Mouse (Mus musculus) Muller cell, postnatal 12 days (primary cell): ENCODE measurements around the gene Atrnl1.
"Not testable (repeated sequence)": the region's sequence is repeated elsewhere in the genome, so short reads cannot be mapped to it uniquely, and the experiment has no call there.

Experiments
- DNase-seq: peaks from one replicate; pipeline ENCODE4 v3.0.0-alpha.2; 2015; ENCODE audit errors: inconsistent ontology term

The Atrnl1 gene

DNA sequence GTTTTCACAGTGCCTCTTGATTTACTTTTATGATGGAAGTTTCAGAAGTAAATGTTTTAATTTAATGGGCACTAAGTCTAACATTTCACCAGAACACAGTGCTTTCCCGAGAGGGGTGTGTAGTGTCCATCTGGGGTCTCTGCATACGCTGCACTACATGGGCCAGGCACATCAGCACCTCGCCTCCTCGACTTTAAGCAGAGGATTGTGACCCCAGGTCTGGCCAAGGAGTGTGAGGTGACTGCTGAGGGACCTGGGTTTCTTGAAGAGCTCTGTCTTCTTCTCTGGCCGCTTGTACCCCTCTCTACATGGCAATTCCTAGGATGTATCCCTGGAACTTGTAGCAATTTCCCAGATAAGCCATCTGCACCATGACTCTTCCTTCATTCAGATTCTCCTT lies 422.4 kb downstream of the Atrnl1 start:
- no peak for DNase-seq

DNA sequence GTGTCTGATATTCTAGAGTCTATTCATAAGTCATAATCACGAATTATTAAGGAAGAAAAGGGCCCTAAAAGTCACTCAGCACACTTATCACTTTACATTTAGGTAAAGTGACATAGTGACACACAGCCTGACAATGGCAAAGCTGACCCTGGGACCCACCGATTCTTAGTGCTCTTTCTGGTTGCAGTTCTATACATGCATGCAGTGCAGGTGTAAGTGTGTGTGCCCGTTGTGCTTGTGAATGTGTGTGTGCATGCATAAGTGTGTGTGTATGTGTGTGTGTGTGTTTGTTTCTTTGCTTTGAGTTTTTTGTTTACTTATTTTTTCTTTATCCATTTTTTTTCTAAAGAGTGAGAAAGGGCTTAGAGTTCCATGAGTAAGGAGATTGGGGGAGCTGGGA lies 425.3 kb downstream of the Atrnl1 start:
- DNase-seq = no peak

DNA sequence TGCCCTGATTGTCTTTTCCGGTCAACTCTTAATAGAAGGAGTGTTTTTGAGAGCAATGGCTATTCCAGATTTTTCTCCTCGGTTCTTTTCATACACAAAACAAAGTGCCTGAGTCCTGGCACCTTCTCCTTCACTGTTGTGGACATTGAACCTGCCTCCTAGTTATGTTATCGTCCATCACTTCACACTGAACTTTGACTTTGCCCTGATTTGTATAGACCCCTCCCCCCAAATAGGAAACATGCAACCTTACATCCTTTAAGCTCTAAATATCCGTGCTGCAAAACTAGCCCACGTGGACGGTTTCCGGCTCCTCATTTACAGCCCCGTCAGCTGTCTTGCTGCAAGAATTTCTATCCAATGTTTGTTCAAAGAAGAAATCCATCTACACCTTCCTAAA lies 432.3 kb downstream of the Atrnl1 start:
- DNase-seq = no peak

DNA sequence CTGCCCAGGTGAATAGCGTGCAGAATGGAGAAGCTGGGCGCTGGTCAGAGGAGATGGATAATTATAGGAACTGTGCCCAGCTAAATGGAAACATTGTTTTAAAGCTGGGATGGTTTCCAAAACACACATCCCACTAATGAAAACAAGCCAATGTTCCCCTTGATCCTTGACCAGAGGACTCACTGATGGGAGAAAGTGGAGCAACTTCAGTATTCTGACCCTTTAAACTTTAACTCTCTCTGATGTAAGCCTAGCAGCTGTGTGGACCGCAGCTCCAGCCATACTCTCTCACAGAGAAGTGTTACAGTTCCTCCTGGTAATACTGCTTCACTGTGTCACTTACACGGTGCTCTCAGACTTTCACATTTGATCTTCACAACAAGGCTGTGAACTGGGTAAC lies 432.7 kb downstream of the Atrnl1 start:
- DNase-seq = peak; percentile 38

DNA sequence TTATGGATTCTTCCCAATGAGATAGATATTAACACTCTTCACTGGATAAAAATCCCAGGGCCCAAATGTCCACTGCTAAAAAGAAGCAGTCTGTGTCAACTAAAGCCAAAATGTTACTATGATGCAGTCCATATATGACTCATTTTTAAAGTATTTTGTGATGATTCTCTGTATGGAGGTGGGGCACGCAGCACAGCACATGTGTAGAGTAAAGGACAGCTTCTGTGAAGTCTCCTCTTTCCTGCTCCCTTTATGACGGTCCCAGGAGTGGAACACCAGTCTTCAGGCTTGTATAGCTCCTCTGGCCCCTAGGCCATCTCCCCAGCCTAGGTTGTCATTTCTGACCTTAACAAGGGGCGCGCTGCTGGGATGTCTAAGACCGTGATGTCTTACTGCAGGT lies 434.0 kb downstream of the Atrnl1 start:
- DNase-seq = no peak

DNA sequence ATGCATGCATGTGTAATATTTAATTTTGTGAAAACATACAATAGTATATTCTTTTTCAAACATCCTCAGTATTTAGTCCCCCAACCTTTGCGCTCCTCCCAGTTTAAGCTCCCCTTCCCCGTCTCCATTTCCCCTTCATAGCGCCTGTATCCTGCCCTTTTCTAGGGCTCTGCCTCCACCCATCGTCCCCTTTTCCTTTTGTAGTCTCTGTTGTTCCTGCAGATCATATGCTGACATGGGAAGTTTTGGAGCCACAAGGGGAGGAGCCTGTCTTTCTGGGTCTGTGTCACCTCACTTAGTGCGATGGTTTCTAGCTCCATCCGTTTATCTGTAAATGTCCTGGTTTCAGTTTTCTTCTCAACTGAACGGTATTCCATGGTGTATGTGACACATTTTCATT lies 435.8 kb downstream of the Atrnl1 start:
- DNase-seq = no peak

DNA sequence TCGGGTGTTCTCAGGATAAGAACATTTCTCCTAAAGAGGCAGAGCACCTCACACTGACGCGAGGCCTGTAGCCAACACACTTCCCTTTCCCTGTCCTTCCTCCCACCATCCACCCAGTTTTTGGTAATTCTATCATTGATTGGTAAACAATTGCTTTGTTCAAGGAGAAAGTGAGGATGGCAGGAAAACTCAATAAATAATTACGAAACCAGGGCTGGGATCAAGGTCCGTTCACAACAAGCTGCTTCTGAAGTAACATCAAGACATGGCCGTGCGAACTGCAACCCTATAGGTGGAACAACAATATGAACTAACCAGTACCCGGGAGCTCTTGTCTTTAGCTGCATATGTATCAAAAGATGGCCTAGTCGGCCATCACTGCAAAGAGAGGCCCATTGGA lies 439.6 kb downstream of the Atrnl1 start:
- not testable (repeated sequence) for DNase-seq

DNA sequence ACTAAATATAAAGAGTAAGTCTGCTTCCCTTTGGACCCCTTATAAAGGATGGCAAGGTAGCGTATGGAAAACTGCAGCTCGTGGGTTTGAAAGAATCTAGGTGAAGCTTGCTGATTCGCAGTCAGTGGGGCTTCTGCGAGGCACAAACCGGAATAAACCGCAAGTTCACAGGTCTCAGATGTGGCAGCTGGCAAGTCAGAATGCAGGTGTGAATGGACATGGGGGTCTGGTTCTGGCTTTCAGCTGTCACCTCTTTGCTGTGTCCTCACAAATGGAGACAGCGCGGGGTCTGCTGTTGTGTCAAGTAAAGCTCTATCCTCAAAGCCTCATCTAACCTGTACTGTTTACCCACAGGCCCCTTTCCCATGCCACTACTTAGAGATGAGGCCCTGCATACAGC lies 440.2 kb downstream of the Atrnl1 start:
- no peak for DNase-seq

DNA sequence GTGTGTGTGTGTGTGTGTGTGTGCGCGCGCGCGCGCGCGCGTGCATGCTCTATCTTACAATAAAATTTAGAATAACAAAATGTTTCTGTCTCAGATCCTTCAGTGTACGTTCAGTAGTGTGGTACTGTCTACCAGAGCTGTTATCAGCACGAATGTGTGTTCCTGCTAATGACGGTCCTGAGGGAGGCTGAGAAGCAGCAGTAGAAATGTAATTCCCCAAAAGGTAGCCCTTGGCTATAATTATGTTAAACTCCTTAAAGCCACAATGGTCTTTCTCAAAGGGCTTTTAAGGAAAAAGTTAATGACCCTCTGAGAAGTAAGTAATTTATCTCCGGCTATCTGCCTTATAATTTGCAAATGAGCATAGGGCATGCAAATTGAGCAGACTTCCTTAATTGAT lies 441.1 kb downstream of the Atrnl1 start:
- no peak for DNase-seq

DNA sequence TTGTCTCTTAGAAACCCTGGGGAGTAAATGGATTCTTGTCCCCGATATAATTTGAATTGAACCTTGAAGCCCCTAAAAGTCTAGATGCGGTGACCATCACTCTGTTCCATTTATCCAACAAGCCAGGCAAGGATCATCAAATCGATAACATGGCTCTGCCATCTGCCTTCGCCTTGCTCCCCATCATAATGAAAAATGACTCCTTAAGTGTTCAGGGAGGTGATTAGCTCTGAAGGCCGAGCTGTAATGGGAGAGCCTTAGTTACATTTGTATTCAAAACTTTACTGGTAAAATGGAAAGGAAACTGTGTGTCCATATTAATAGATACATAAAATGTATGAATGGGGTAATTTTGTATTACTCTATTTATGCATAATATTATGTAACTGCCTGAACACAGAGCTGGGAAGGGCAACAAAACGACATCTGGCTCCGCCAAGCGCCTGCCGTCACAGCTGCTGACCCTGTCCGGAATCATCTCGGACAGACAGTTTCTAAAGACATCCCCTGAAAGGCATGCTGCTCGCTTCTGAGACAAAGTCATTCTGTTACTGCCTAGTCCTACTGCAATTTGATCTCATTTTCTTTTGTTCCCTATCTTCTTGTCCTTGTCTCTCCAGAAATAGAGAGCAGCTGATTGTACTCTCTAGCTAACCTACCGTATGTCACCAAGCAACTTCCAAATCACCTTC lies 441.8 kb downstream of the Atrnl1 start:
- DNase-seq = no peak

DNA sequence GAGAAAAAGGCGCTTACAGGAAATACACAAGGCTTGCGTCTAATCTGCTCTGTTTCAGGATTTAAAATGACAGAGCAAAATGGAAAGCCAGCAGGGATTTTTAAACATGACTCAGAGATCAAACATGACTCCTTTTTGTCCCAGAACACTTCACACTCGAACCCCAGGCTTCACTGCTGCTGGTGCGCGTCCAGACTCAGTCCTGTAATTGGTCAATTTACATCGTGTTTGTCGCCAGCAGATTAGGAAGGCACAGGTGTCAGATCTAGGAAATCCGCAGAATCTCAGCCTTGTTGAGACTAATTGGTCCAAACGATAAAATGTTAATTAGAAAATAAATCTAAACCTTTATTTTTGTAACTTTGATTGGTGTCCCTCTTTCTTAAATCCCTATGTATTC lies 448.9 kb downstream of the Atrnl1 start:
- DNase-seq = peak; percentile 32

DNA sequence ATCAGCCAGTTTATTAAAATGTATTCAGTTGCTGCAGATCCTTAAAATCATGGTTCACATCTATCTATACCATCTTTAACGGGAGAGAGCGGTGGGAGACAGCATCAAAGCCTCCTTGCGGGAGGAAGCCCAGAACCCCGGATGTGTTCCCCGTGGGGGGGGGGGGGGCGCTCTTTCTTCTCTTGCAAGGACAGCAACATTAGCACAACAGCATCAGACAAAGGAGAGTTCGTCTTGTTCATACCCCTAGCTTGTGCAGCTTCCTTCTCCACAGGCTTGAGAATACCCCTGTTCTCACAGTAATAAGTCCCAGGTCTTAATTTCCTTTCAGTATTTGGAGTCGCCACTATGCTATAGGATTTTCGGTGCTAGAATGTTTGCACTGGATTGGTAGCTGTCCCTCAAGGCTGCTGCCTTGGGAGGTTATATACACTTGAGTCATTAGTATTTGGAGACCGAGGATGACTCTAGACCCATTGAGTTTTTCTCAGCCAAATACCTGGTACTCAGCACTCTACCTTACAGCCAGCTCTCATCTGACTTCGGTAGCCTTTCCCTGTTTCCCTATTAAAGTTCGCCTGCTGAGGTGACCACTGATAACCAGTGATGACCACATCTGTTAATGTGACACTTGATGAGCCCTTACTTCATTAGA lies 449.5 kb downstream of the Atrnl1 start:
- DNase-seq = no peak

DNA sequence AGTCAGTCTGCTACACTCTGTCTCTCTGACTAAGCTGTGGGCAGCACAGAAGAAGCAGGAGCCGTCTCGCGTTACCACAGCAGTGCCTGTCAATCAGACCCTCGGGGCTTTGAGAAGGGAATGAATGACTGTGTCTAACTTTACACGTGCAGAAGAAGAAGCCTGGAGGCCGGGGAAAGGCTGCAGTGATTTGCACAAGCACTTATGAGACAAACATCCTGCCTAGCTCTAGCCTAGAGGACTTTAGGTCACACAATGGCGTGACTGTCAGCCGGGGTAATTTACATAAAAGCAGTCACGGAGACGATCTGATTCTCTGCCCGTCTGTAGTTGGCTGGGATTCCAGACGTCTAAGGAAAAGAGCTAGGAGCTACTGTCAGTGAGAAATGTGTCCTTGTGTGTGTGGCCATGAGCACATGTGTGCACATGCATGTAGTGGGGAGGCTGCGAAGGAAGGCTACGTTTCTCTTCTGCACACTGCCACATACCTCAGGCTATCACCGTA lies 450.1 kb downstream of the Atrnl1 start:
- peak; percentile 16 for DNase-seq

DNA sequence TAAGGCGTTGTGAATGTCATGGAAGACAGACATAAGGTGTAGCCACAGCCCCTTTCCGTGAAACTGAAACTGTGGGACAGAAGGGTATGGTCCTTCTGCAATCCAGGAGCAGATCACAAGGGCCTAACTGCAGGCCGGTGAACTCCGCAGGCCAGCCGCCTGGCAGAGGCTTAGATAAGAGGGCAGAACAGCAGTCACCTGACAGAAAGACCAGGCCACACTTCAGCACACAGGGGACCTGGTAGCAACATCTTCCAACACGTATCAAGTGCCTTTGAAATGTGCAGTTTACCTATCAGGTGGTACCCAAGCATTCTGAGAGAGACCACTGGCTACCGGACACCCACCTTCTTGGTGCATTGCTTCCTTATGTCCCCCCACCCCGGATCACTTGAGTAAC lies 451.1 kb downstream of the Atrnl1 start:
- DNase-seq = no peak

DNA sequence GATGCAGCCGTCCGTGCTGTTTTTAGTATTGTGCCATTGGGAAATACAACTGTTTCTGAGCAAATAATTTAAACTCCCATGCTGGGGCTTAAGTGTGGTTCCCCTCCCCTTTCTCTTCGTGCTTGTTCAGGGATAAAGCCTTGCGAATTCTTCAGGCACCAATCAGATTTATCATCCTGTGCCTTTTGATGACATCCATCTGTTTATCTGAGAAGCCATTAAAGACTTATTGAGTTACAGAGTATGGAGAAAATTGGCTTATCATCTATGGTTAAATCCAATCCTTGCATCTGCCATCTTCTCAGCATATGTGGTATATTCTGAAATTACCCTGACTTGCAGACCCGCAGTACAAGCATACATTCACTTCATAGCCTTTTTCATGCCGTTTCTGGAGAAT lies 452.7 kb downstream of the Atrnl1 start:
- DNase-seq = no peak

DNA sequence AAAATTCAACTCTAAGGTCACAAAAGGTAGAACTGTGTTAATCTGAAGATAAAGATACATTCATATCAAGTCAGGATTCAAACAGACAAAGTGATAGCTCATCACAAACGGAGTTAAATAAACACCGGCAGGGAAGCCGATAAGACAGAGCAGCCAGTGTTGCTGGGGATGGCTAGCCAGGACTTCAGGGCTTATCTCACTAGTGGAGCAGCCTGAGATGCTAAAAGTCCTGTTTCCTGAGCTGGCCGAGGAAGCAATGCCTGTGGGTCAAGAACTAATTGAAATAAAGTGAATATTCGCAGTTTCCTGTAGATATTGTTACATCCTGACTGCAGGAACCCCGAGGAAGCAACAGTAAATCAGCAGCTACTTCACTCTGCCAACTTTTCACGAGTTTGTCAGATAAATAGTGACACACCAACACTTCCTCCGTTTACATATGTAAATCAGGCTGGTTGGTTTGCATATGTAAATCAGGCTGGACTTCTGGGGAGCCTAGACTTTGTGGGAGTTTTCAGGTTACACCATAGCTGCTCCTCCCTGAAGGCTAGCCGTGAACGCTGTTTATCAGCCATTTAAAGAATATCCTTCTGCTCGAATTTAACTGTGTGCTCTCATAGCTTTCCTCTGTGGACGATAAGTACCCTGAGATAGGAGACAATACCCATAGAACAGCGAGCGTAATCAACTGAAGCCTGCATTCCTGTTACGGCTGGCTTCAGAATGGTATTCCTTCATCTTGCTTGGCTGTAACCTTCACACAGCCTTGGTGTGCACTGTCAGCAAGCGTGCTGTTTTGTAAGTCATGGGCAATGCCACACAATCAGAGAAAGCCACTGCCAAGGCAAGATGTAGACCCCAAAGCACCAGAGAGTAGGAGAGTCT lies 453.5 kb downstream of the Atrnl1 start:
- no peak for DNase-seq

DNA sequence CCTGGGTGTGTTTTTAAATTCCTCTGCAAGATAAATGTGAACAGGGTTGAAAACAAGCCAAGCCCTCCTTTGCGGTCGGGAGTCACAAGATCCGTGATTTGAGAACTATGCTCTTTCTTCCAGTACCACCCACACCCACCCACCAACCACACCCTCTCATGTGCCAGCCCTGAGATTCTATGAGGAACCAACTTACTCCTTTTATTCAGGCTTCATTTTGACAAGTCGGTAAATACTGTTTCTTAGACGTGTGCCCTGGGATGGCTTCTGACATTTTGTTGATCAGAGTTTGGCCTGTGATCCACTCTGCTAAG lies 454.1 kb downstream of the Atrnl1 start:
- DNase-seq = no peak

DNA sequence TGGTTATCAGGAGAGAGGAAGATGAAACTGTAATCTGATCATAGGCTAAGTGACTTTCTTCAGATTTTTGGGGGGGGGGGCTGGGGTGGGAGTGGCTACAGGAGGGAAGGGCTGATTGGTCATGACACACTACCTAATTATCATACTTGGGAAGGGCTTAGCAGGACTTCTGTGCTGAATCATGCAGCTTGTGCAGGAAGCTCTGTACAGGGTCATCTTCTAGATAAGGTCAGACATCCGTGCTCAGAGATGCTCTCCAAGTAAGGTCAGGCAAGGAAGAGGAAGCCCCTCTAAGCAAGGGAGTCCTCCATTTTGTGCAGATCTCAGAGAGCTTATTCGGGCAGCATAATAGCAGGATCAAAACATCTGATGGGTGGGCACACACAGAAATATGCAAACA lies 454.7 kb downstream of the Atrnl1 start:
- no peak for DNase-seq

DNA sequence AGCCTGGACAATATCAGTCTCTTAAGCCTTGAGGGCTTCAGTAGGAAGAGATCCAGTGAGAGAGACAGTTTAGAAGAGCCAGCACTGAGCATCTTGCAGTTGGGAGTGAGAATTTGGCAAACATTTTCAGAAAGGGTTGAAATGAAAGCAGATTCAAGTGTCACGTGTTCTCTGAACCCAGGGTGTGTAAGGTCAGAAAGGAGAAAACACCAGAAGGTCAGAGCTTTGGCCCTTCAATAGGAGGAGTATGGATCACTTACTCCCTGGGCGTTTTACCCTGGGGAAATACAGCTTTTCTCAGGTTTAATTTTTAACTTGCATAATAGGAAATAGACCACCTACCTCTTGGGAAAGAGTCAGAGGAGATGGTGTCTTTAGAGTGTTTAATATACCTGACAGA lies 457.3 kb downstream of the Atrnl1 start:
- DNase-seq = no peak

DNA sequence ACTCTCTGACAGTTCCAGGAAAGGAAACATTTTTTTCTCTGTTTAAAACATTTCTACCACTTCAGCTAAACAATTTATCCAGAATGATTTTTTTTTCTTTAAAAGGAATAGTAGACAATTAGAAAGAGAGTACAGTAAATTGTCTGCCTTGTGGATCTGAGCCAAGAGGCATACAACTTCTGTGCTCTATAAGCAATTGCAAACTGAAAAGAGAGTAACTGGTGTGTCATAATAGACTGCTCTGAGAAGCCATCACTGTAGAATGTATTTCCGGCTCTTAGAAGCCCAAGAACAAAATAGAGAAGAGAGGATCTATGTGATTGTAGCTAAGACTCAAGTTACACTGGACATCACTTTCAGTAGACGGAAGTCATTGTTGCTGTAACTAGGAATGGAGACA lies 458.1 kb downstream of the Atrnl1 start:
- DNase-seq = no peak

DNA sequence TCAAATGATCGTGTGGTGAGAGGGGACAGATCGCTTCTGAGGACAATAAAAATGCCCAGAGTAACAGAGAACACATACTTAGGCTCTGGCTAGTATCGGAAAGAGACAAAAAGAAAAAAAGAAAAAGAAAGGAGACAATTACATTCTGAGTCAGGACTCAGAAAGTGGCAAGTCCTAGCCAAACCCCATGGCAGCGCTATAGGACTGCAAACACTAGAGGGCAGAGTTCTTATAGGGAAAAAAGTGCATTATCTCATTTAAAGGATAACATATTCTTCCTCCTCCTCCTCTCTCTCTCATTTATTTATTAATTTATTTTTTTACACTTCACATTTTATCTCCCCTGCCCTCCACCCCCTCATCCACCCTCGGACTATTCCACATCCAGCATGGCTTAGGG lies 461.6 kb downstream of the Atrnl1 start:
- DNase-seq = no peak

DNA sequence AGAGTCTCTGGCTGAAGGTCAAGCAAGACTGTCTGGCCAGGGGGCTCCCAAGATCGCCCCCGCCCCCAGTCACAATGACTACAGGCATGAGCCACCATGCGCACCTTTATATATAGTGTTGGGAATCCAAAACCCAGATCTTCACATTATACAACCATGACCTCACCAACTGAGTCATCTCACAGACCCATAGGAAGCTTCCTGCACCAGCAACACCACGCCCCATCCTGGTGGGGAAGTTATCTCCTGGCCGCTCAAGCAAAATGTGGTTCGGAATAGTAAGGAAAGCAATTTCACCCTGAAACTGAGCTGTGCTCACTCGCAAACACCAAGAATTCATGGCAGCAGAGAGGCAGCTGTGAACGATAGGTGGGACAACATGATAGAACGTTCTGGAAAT lies 462.0 kb downstream of the Atrnl1 start:
- no peak for DNase-seq

DNA sequence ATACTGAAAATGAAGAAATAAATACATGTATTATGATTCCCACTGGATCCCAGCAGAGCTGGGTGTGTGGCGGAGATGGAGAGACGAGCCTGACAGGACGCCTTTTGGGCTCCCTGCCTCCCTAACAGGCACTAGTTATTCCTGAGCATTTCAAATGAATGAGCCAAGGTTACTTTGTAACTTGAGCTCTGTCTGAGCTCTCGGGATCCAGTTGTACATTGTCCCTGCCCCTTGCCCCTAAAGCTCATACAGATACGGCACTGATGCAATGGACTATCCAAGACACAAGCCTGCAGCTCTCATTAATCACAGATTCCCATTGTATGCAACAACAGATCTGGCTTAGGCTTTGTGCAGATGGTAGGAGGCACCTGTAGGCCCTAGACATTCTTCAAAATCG lies 464.4 kb downstream of the Atrnl1 start:
- DNase-seq = no peak
